ENCODE assay signal across 16 mouse cellular contexts in genomic region chrX:143884299-143884698, GRCm38 (mm10). TPM values are rescaled to one million over a fixed set of nuclear protein-coding genes. Genes with fewer than 3 reads are reported as not detected.
DNase-seq lines count a peak whose midpoint lies in the region; ATAC-seq and TF ChIP-seq lines count a peak whose summit lies in the region.
"Had no signal": no experiment of that assay in that cellular context is flagged by ENCODE, and none has a peak within 500 bp of the region (broad histone marks: within the 10 kb centered on the region; RNA-seq: fewer than 3 reads in every experiment).

No protein-coding gene starts in this region.

- peak; percentile 58; the same call in 1 of the 2 replicates for ATAC-seq in hindbrain, embryonic 16.5 days
- ATAC-seq in hindbrain, embryonic 12.5 days (ENCODE audit: low FRiP score): no peak
- ATAC-seq in megakaryocyte progenitor cell, adult 5-6 weeks (replicated peaks; ENCODE audit: poor library complexity): no peak
- ATAC-seq: inflammation-experienced regulatory T-cells, adult 6 months had no signal

- WGBS in hindbrain, embryonic 16.5 days: 64% methylated on average over 6 of the region's 6 CpGs
- 83% methylated on average over 6 of the region's 6 CpGs for WGBS in hindbrain, embryonic 12.5 days
- 93% methylated on average over 6 of the region's 6 CpGs for WGBS in thymus, adult 2 months

- H3K4me1 ChIP-seq in hindbrain, embryonic 16.5 days (ENCODE audit: control insufficient read depth, insufficient read depth, low read depth, low read length): no peaks in the 10 kb centered on the region
- H3K4me1 ChIP-seq in hindbrain, embryonic 12.5 days: no peaks in the 10 kb centered on the region
- no peaks in the 10 kb centered on the region for H3K4me1 ChIP-seq in thymus, adult 2 months (replicated peaks; ENCODE audit: control insufficient read depth, insufficient read depth, low read length)

- no peak overlapping the region for H3K9ac ChIP-seq in hindbrain, embryonic 16.5 days (ENCODE audit: low read depth, low read length)
- H3K9ac ChIP-seq in hindbrain, embryonic 12.5 days: no peak overlapping the region
- H3K9ac ChIP-seq: lung, embryonic 14.5 days; neural tube, embryonic 13.5 days had no signal

- no peak overlapping the region for H3K4me2 ChIP-seq in hindbrain, embryonic 16.5 days (ENCODE audit: low read length)
- H3K4me2 ChIP-seq in hindbrain, embryonic 12.5 days (replicated peaks): no peak overlapping the region
- H3K4me2 ChIP-seq: lung, embryonic 14.5 days; midbrain, embryonic 11.5 days; neural tube, embryonic 13.5 days had no signal

- TF ChIP-seq POLR2A in thymus, adult 2 months (IDR thresholded peaks at IDR 0.05; ENCODE audit: control insufficient read depth, extremely low read depth, insufficient read depth, low read length, poor library complexity): no peak

- DNase-seq in cerebellum, adult 11-12 months: peak; percentile 9
- peak; percentile 70 to 82 for DNase-seq in cerebellum, postnatal 10 days
- DNase-seq in kidney, postnatal 14 days: peak; percentile 1
- no peak for DNase-seq in thymus, adult 2 months
- DNase-seq: adrenal gland, adult 2 months; layer of hippocampus, adult 9-11 months; right cerebral cortex, postnatal 14 days; thymus, postnatal 25 days had no signal

- no peaks in the 10 kb centered on the region for H3K27me3 ChIP-seq in hindbrain, embryonic 16.5 days (replicated peaks; ENCODE audit: control insufficient read depth, insufficient read depth, low read length)
- peaks cover 12% of the 10 kb centered on the region; the same call in 1 of the 2 replicates for H3K27me3 ChIP-seq in hindbrain, embryonic 12.5 days
- H3K27me3 ChIP-seq in thymus, adult 2 months (ENCODE audit: control insufficient read depth, insufficient read depth, low read length): no peaks in the 10 kb centered on the region
- H3K27me3 ChIP-seq: neural tube, embryonic 13.5 days had no signal

- no peaks in the 10 kb centered on the region for H3K36me3 ChIP-seq in hindbrain, embryonic 16.5 days (ENCODE audit: control insufficient read depth, insufficient read depth, low read length)
- no peaks in the 10 kb centered on the region for H3K36me3 ChIP-seq in hindbrain, embryonic 12.5 days
- no peaks in the 10 kb centered on the region for H3K36me3 ChIP-seq in thymus, adult 2 months (ENCODE audit: control insufficient read depth, insufficient read depth, low read length)
- H3K36me3 ChIP-seq: neural tube, embryonic 13.5 days had no signal

- H3K9me3 ChIP-seq in hindbrain, embryonic 16.5 days (ENCODE audit: control insufficient read depth, low read length): no peaks in the 10 kb centered on the region
- no peaks in the 10 kb centered on the region for H3K9me3 ChIP-seq in hindbrain, embryonic 12.5 days (replicated peaks)
- H3K9me3 ChIP-seq: neural tube, embryonic 13.5 days had no signal

- no peak overlapping the region for H3K4me3 ChIP-seq in hindbrain, embryonic 16.5 days (ENCODE audit: low read length)
- H3K4me3 ChIP-seq in hindbrain, embryonic 12.5 days: no peak overlapping the region
- H3K4me3 ChIP-seq in thymus, adult 2 months (ENCODE audit: control insufficient read depth, insufficient read depth, low read length): no peak overlapping the region
- H3K4me3 ChIP-seq: neural tube, embryonic 13.5 days had no signal

- no peak overlapping the region for H3K27ac ChIP-seq in hindbrain, embryonic 16.5 days (ENCODE audit: low read depth, low read length)
- H3K27ac ChIP-seq in hindbrain, embryonic 12.5 days: no peak overlapping the region
- no peak overlapping the region for H3K27ac ChIP-seq in thymus, adult 2 months (ENCODE audit: control insufficient read depth, insufficient read depth, low read length)
- H3K27ac ChIP-seq: neural tube, embryonic 13.5 days had no signal

- TF ChIP-seq CTCF in thymus, adult 2 months (IDR thresholded peaks at IDR 0.05; ENCODE audit: borderline replicate concordance, control insufficient read depth, extremely low read depth, insufficient read depth, low read length, poor library complexity): no peak

RNA-seq across cellular contexts. Expression of gene Dcx, which starts 48.8 kb away (rescaled TPM):
- 230 and 260 TPM in 2 replicates for polyA plus RNA-seq in hindbrain, embryonic 16.5 days (2015; fragmentation: Nextera tagmentation; extraction: Ambion mirVana)
- 220 and 266 TPM in 2 replicates for polyA plus RNA-seq in hindbrain, embryonic 12.5 days (2016; fragmentation: Nextera tagmentation; extraction: Ambion mirVana)
- not detected in 2 replicates for total RNA-seq in megakaryocyte progenitor cell, adult 5-6 weeks (2015)
- not detected in 2 replicates for total RNA-seq in megakaryocyte progenitor cell, adult 5-6 weeks (2017)
- polyA plus RNA-seq in thymus, adult 2 months (2012; rRNA removed): 0.05 and 0.09 TPM in 2 replicates
- polyA plus RNA-seq: adrenal gland, adult 2 months; inflammation-experienced regulatory T-cells, adult 6 months had no signal

RNA-seq across cellular contexts. Expression of gene Capn6, which starts 57.1 kb away (rescaled TPM):
- 0.95 and 9.6 TPM in 2 replicates for polyA plus RNA-seq in hindbrain, embryonic 16.5 days (2015; fragmentation: Nextera tagmentation; extraction: Ambion mirVana)
- polyA plus RNA-seq in hindbrain, embryonic 12.5 days (2016; fragmentation: Nextera tagmentation; extraction: Ambion mirVana): 42.0 and 55.2 TPM in 2 replicates
- total RNA-seq in megakaryocyte progenitor cell, adult 5-6 weeks (2015): not detected in 2 replicates
- total RNA-seq in megakaryocyte progenitor cell, adult 5-6 weeks (2017): not detected in 2 replicates
- 0.31 and 0.36 TPM in 2 replicates for polyA plus RNA-seq in thymus, adult 2 months (2012; rRNA removed)
- polyA plus RNA-seq: inflammation-experienced regulatory T-cells, adult 6 months; Patski had no signal

Comparison
In these comparisons a context has a peak if more than half of its experiments do, and no peak if none do; other contexts are left out.
1. RNA of gene Dcx, which starts 48.8 kb away (polyA plus RNA-seq): 230 to 260 TPM in hindbrain, embryonic 16.5 days and 220 to 266 TPM in hindbrain, embryonic 12.5 days; 0.05 to 0.09 TPM in thymus, adult 2 months; every median in the first group is over 100 times any median in the second.